Mouse (Mus musculus) kidney, adult 2 months (tissue): ENCODE results near the gene Pgls.

ENCODE experiments used
- CTCF ChIP-seq: fragments of 200-500 bp; conservative IDR thresholded peaks from 2 replicates; pipeline ENCODE4 v1.5.1; 2011; ENCODE audit warnings: low read depth, mild to moderate bottlenecking, control low read depth, low read length, moderate library complexity, mixed read lengths; ENCODE audit not compliant: insufficient read depth, insufficient read length
- POLR2A ChIP-seq: fragments of 200-500 bp; IDR thresholded peaks from one replicate; pipeline ENCODE4 v1.6.1; 2011; ENCODE audit warnings: low read depth, low read length, control low read depth

- TF ChIP-seq CTCF (no peak), POLR2A (no peak)
Observed at GRCm38 (mm10) chr8:71596384-71596783, 4.4 kb downstream of the Pgls start.
